Mouse (Mus musculus): ENCODE data around the gene Hspe1. TPM values are rescaled to one million over a fixed set of nuclear protein-coding genes. Genes with fewer than 3 reads are reported as not detected.
"Not testable (repeated sequence)": the region's sequence is repeated elsewhere in the genome, so short reads cannot be mapped to it uniquely, and the experiment has no call there.

Gene Hspe1
- polyA plus RNA-seq, 1 experiment from 2014 or later: 286 TPM

DNA sequence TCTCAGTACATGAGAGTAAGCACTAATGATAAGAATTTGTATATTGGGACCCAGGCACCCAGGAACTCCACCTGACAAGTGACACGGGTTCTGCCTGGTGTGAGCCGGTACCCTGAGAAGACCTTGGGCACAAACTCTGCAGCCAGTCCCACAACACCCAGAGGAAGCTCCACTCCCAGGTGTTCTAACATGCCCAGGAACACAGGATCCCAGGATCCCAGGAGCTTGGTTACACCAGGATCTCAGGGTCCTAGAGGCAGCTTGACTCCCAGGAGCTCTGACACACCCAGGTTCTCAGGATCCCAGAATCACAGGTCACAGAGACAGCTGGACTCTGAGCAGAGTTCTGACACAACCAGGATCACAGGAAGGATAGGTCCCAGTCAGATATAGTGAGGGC is 36.2 kb downstream of the Hspe1 start:
- not testable (repeated sequence) for ATAC-seq (ENCODE audit: low read depth); H3K9me3 ChIP-seq; H3K27ac ChIP-seq (replicated peaks); H3K4me2 ChIP-seq; H3K36me3 ChIP-seq; H3K4me3 ChIP-seq; H3K27me3 ChIP-seq; H3K4me1 ChIP-seq (replicated peaks); H3K9ac ChIP-seq
- 93% methylated on average over 2 of the region's 2 CpGs for WGBS

DNA sequence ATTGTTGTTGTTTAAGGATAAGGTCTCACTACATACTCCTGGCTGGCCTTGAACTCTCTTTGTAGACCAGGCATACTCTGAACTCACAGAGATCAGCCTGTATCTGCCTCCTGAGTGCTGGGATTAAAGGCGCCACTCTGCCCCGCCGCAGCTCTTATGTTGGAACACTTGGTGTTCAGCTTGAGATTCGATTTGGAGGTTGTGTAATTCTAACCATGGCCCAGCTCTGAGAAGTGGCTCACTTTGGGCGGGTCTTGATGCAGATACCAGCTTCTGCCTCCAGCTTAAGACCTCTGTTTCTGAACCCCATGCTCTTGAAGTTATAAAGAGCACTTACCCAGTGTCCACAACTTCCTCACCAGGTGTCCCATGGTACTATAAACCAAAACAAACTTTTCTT is 41.8 kb downstream of the Hspe1 start:
- Histone ChIP-seq H3K27ac (replicated peaks) (no peak overlapping the region), H3K4me1 (replicated peaks) (peaks cover 32% of the 10 kb centered on the region), H3K9me3 (no peaks in the 10 kb centered on the region), H3K4me3 (no peak overlapping the region), H3K36me3 (no peaks in the 10 kb centered on the region; the same call in 1 of the 2 replicates), H3K27me3 (no peaks in the 10 kb centered on the region), H3K4me2 (no peak overlapping the region), H3K9ac (no peak overlapping the region)
- 96% methylated on average over 5 of the region's 5 CpGs for WGBS
- no peak for ATAC-seq (ENCODE audit: low read depth)

DNA sequence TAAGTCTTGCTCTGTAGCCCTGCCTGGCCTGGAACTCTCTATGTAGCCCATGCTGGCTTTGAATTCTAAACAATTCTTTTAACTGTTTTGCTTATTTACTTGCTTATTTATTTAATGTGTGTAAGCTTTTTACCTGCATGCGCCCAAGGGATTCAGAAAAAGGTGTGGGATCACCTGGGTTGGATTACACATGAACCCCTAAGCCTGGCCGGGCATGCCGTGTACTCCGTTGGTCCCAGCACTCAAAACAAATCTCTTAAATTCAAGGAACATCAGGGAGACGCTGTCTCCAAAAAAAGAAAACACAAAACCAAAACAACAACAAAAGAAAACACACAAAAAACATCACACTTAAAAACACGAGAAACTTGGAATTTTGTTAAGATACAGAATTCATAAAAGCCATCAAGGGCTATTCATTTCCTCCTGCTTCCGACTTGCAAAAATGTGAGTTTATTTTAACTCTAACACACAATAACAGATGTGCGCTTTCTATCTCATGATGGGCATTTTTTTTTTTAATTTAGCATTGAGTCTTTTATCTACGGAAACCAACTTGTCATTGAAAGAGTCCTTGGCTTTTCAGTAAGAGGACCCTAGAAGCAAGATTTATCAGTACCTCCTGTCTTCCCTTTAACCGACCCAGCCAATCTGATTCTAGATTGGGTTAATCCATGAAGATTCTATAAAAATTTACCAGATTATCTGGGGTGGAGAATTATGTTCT is 42.4 kb downstream of the Hspe1 start:
- Histone ChIP-seq H3K9ac (peak overlapping the region; percentile 99), H3K36me3 (no peaks in the 10 kb centered on the region; the same call in 1 of the 2 replicates), H3K27me3 (no peaks in the 10 kb centered on the region), H3K27ac (replicated peaks) (peak overlapping the region; percentile 99), H3K4me2 (peak overlapping the region; percentile 75), H3K4me1 (replicated peaks) (peaks cover 32% of the 10 kb centered on the region), H3K4me3 (peak overlapping the region; percentile 99), H3K9me3 (no peaks in the 10 kb centered on the region)
- 72% methylated on average over 10 of the region's 10 CpGs for WGBS
- ATAC-seq (ENCODE audit: low read depth): no peak

DNA sequence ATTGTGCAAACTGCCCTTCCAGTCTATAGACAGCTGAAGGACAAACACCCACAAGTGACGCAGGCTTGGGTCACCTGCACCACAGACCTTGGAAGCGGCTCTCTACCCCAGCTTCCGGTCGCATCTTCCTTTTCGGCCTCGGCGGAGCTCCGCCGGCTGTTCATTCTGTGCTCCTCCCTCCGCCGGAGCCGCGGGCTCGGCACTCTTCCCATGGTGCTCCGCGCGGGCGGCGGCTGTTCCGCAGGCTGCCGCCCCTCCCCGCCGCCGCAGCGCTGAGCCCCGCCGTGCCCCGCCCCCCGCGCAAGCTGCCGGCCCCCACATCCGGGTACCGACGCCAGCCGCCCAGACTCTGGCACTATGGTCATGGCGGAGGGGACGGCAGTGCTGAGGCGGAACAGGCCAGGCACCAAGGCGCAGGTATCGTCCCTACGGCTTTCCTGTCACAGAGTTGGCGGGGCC is 43.0 kb downstream of the Hspe1 start, which contains the start of gene Mob4:
Gene Mob4 (plus strand): TSS at position 289 of the 459 bp plus-strand sequence.
- H3K27ac ChIP-seq (replicated peaks): peak within 1 kb of the TSS; percentile 99
- H3K4me3 ChIP-seq: peak within 1 kb of the TSS; percentile 99
- peak within 1 kb of the TSS; percentile 99 for H3K9ac ChIP-seq
- peaks cover 32% of the 10 kb centered on the region for H3K4me1 ChIP-seq (replicated peaks)
- WGBS: under 1% methylated on average over 42 of the region's 42 CpGs
- no peaks in the 10 kb centered on the region; the same call in 1 of the 2 replicates for H3K36me3 ChIP-seq
- H3K27me3 ChIP-seq: no peaks in the 10 kb centered on the region
- peak within 1 kb of the TSS; percentile 75 for H3K4me2 ChIP-seq
- H3K9me3 ChIP-seq: no peaks in the 10 kb centered on the region
- ATAC-seq (ENCODE audit: low read depth): peak; percentile 98

DNA sequence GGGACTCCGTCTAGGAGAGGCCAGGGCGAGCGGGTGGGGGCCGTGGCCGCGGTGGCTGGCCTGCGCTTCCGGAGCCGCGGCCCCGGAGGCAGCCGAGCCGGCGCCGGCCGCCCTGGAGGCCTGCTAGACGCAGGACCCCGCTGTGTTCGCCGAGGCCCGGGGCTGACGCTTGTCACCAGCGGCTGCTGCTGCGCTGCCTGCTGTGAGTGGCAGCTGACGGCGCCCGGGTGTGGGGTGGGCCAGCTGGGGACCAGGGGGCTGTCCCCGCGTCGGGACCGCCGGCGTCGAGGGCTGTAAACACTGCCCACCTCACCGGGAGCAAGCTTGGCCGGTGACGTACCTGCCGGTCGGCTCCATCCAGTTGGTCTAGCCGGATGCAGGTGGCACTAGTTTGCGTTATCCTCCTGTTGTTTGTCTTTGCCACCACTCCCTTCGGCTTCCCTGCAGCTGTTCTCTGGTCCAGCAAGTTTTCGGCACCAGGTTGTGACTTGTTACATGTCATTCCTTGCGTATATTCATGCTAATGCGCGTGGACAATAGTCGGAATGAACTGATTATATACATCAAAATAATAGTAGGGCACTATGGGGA is 43.6 kb downstream of the Hspe1 start:
- Histone ChIP-seq H3K27me3 (no peaks in the 10 kb centered on the region), H3K27ac (replicated peaks) (peak overlapping the region; percentile 99), H3K4me2 (peak overlapping the region; percentile 75), H3K4me1 (replicated peaks) (peaks cover 32% of the 10 kb centered on the region), H3K9me3 (no peaks in the 10 kb centered on the region), H3K9ac (peak overlapping the region; percentile 99), H3K36me3 (no peaks in the 10 kb centered on the region; the same call in 1 of the 2 replicates), H3K4me3 (peak overlapping the region; percentile 99)
- ATAC-seq (ENCODE audit: low read depth): no peak
- WGBS: under 1% methylated on average over 47 of the region's 47 CpGs

DNA sequence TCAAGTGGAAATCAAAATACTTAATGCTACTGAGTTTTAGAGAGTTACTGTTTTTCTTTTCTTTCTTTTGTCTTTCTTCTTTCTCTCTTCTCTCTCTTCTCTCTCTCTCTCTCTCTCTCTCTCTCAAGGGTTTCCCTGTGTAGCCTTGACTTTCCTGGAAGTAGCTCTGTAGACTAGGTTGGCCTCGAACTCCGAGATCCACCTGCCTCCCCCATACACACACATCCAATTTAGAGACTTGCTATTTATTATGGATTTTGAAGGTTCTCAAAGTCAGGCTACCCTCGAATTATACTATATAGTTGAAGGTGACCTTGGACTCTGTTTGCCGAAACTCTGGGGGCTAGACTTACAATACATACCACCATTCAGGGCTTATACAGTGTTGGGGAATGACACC is 44.4 kb downstream of the Hspe1 start:
- peak overlapping the region; percentile 99 for H3K9ac ChIP-seq
- no peak for ATAC-seq (ENCODE audit: low read depth)
- H3K36me3 ChIP-seq: no peaks in the 10 kb centered on the region; the same call in 1 of the 2 replicates
- WGBS: 72% methylated on average over 4 of the region's 4 CpGs
- H3K9me3 ChIP-seq: no peaks in the 10 kb centered on the region
- no peak overlapping the region for H3K27ac ChIP-seq (replicated peaks)
- peaks cover 32% of the 10 kb centered on the region for H3K4me1 ChIP-seq (replicated peaks)
- H3K4me2 ChIP-seq: peak overlapping the region; percentile 75
- H3K4me3 ChIP-seq: peak overlapping the region; percentile 99
- H3K27me3 ChIP-seq: no peaks in the 10 kb centered on the region

DNA sequence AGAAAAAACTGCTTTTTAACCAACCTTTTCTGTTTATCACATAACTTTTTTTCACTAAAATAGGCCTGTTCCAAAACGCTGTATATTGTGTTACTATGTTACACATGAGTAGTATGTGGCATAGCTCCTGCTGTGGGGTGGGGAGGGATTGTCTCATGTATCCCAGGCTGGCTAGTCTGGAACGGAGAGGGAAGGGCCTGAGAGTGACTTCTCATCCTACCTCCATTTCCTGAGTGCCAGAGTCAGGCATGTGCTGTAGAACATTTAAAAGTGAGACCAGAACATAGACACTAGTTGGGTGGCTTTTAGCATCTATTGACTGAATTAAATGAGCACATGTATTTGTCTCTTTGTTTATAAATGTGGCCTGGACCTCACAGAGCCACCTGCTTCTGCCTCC is 45.2 kb downstream of the Hspe1 start:
- no peaks in the 10 kb centered on the region for H3K27me3 ChIP-seq
- no peaks in the 10 kb centered on the region for H3K9me3 ChIP-seq
- no peak overlapping the region for H3K4me3 ChIP-seq
- no peaks in the 10 kb centered on the region; the same call in 1 of the 2 replicates for H3K36me3 ChIP-seq
- WGBS: 76% methylated on average over 2 of the region's 2 CpGs
- H3K4me1 ChIP-seq (replicated peaks): peaks cover 32% of the 10 kb centered on the region
- ATAC-seq (ENCODE audit: low read depth): no peak
- no peak overlapping the region for H3K9ac ChIP-seq
- H3K4me2 ChIP-seq: no peak overlapping the region
- H3K27ac ChIP-seq (replicated peaks): no peak overlapping the region

DNA sequence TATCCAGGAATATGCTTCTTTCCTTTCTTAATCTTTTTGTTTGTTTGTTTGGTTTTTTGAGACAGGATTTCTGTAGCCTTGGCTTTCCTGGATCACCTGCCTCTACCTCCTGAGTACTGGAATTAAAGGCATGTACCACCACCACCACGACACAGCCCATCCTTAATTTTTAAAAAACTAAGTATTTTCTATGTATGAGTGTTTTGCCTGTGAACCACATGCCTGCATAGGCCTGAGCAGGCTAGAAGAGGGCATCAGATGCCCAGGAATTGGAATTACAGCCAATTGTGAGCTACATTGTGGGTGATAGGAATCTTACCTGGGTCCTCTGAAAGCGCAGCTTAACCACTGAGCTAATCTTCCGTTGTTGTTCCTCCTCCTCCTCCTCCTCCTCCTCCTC is 46.4 kb downstream of the Hspe1 start:
- Histone ChIP-seq H3K9ac (no peak overlapping the region), H3K4me1 (replicated peaks) (peaks cover 32% of the 10 kb centered on the region)
- 96% methylated on average over 3 of the region's 3 CpGs for WGBS

DNA sequence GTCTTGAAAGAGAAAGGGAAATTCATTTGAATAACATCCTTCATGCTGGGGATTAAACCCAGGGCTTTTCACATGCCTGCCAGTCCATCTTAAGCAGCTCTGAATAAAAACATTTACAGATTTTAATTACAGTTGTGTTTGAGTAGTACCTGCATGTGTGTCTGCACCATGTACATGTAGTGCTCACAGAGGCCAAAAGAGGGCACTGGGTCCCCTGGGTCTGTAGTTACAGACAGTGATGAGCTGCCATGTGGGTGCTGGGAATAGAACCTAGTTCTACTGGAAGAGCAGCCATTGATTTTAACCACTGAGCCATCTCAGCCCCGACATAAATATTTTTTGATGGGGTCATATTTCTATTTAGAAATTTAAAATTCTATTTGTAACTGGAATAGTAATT is 47.9 kb downstream of the Hspe1 start:
- Histone ChIP-seq H3K4me3 (no peak overlapping the region), H3K4me1 (replicated peaks) (peaks cover 26% of the 10 kb centered on the region), H3K4me2 (no peak overlapping the region), H3K27me3 (no peaks in the 10 kb centered on the region), H3K36me3 (peaks cover 12% of the 10 kb centered on the region), H3K9me3 (no peaks in the 10 kb centered on the region), H3K9ac (no peak overlapping the region), H3K27ac (replicated peaks) (no peak overlapping the region)
- WGBS: 93% methylated on average over 1 of the region's 1 CpGs
- ATAC-seq (ENCODE audit: low read depth): no peak

More for the DNA sequence above, 46.4 kb downstream of the Hspe1 start:
- Histone ChIP-seq H3K27ac (replicated peaks) (no peak overlapping the region), H3K4me3 (no peak overlapping the region), H3K4me2 (no peak overlapping the region), H3K9me3 (no peaks in the 10 kb centered on the region), H3K27me3 (no peaks in the 10 kb centered on the region), H3K36me3 (no peaks in the 10 kb centered on the region; the same call in none of the 2 replicates)
- no peak for ATAC-seq (ENCODE audit: low read depth)

Other genes with a start within 250 kb of the Hspe1 start
- 16.7 and 24.2 TPM in 2 replicates for gene Ankrd44, start 161.7 kb upstream of the Hspe1 start, polyA plus RNA-seq (2015; fragmentation: Nextera tagmentation; extraction: Ambion mirVana)
- 301 and 356 TPM in 2 replicates for gene Sf3b1, start 60.7 kb upstream of the Hspe1 start, polyA plus RNA-seq (2015; fragmentation: Nextera tagmentation; extraction: Ambion mirVana)
- 32.5 and 34.0 TPM in 2 replicates for gene Coq10b, start 35.4 kb upstream of the Hspe1 start, polyA plus RNA-seq (2015; fragmentation: Nextera tagmentation; extraction: Ambion mirVana)
- 274 and 281 TPM in 2 replicates for gene Hspd1, start 111 bp downstream of the Hspe1 start, polyA plus RNA-seq (2015; fragmentation: Nextera tagmentation; extraction: Ambion mirVana)
- gene Mob4, start 43.1 kb downstream of the Hspe1 start, polyA plus RNA-seq (2015; fragmentation: Nextera tagmentation; extraction: Ambion mirVana): 187 and 204 TPM in 2 replicates
- 9.4 and 12.7 TPM in 2 replicates for gene Rftn2, start 138.7 kb downstream of the Hspe1 start, polyA plus RNA-seq (2015; fragmentation: Nextera tagmentation; extraction: Ambion mirVana)
- gene Mars2, start 149.0 kb downstream of the Hspe1 start, polyA plus RNA-seq (2015; fragmentation: Nextera tagmentation; extraction: Ambion mirVana): 2.4 and 2.6 TPM in 2 replicates

Data from neural tube, embryonic 13.5 days (tissue).